In genomic region chr9:64636961-64637360, GRCm38 (mm10) we compare ENCODE assay signal across 20 mouse cellular contexts.
DNase-seq lines count a peak whose midpoint lies in the region; ATAC-seq and TF ChIP-seq lines count a peak whose summit lies in the region.
"Had no signal": no experiment of that assay in that cellular context is flagged by ENCODE, and none has a peak within 500 bp of the region (broad histone marks: within the 10 kb centered on the region; RNA-seq: fewer than 3 reads in every experiment).

No protein-coding gene starts in this region.

- 0 out of 2 replicates have a peak, but pooled peaks cover 2% of the 10 kb centered on the region for H3K4me1 ChIP-seq in forebrain, postnatal 0 days (ENCODE audit: insufficient read depth)
- H3K4me1 ChIP-seq in midbrain, embryonic 15.5 days = peaks cover 31% of the 10 kb centered on the region

- no peak overlapping the region for H3K4me3 ChIP-seq in forebrain, postnatal 0 days (ENCODE audit: low read depth, low read length)
- no peak overlapping the region for H3K4me3 ChIP-seq in midbrain, embryonic 15.5 days
- H3K4me3 ChIP-seq: forebrain, embryonic 10.5 days; heart, embryonic 13.5 days; lung, embryonic 15.5 days; midbrain, embryonic 12.5 days; neural tube, embryonic 12.5 days had no signal

- no peak overlapping the region for H3K9ac ChIP-seq in forebrain, postnatal 0 days
- no peak overlapping the region for H3K9ac ChIP-seq in midbrain, embryonic 15.5 days
- H3K9ac ChIP-seq: heart, embryonic 13.5 days; hindbrain, embryonic 14.5 days; liver, embryonic 14.5 days; lung, embryonic 15.5 days; midbrain, embryonic 12.5 days; neural tube, embryonic 12.5 days had no signal

- 73% methylated on average over 2 of the region's 2 CpGs for WGBS in forebrain, postnatal 0 days
- WGBS in midbrain, embryonic 15.5 days = 86% methylated on average over 2 of the region's 2 CpGs

- peak; percentile 67 for ATAC-seq in cerebellum, adult (ENCODE audit: insufficient number of reproducible peaks, low FRiP score, low TSS enrichment)
- no peak for ATAC-seq in forebrain, postnatal 0 days
- no peak for ATAC-seq in midbrain, embryonic 15.5 days (replicated peaks)
- ATAC-seq: intestine, postnatal 0 days; Patski had no signal

- no peaks in the 10 kb centered on the region for H3K27me3 ChIP-seq in forebrain, postnatal 0 days (ENCODE audit: insufficient read depth, low read length)
- H3K27me3 ChIP-seq in midbrain, embryonic 15.5 days (replicated peaks) = 0 out of 2 replicates have a peak, but pooled peaks cover 9% of the 10 kb centered on the region
- H3K27me3 ChIP-seq: Patski had no signal

- H3K9me3 ChIP-seq in forebrain, postnatal 0 days (ENCODE audit: low read length) = no peaks in the 10 kb centered on the region
- H3K9me3 ChIP-seq in midbrain, embryonic 15.5 days = no peaks in the 10 kb centered on the region
- H3K9me3 ChIP-seq: forebrain, embryonic 10.5 days; heart, embryonic 13.5 days; lung, embryonic 15.5 days; midbrain, embryonic 12.5 days; neural tube, embryonic 12.5 days had no signal

- no peaks in the 10 kb centered on the region for H3K36me3 ChIP-seq in forebrain, postnatal 0 days (ENCODE audit: insufficient read depth)
- no peaks in the 10 kb centered on the region for H3K36me3 ChIP-seq in midbrain, embryonic 15.5 days (replicated peaks)
- H3K36me3 ChIP-seq: forebrain, embryonic 10.5 days; heart, embryonic 13.5 days; lung, embryonic 15.5 days; midbrain, embryonic 12.5 days; neural tube, embryonic 12.5 days had no signal

- H3K27ac ChIP-seq in forebrain, postnatal 0 days (ENCODE audit: low read depth, low read length) = no peak overlapping the region
- H3K27ac ChIP-seq in midbrain, embryonic 15.5 days = no peak overlapping the region
- H3K27ac ChIP-seq: forebrain, embryonic 10.5 days; heart, embryonic 13.5 days; hindbrain, embryonic 14.5 days; liver, embryonic 14.5 days; lung, embryonic 15.5 days; midbrain, embryonic 12.5 days; neural tube, embryonic 12.5 days had no signal

- intact Hi-C loops in left cerebral cortex, postnatal 14 days (cut with DNase I) = loop anchor here (10.0 kb wide), 1 partner anchor 112 kb away; no protein-coding TSS in a partner anchor

- no peak for DNase-seq in cerebellum, postnatal 4 days (ENCODE audit: low spot score in 2 of 2)
- peak; percentile 14 to 23 for DNase-seq in left cerebral cortex, adult 18-20 months (ENCODE audit: low spot score in 2 of 2)
- no peak for DNase-seq in left cerebral cortex, postnatal 14 days (ENCODE audit: low spot score in 2 of 2)
- peak; percentile 77 to 84 for DNase-seq in cerebellum, postnatal 10 days
- DNase-seq in Muller cell, postnatal 12 days (ENCODE audit: inconsistent ontology term) = no peak
- DNase-seq in forebrain, postnatal 0 days = no peak
- DNase-seq: adrenal gland, adult 8-10 months; gastrocnemius, postnatal 14 days; heart, adult 18-20 months had no signal

- H3K4me2 ChIP-seq in forebrain, postnatal 0 days (ENCODE audit: low read depth) = no peak overlapping the region
- no peak overlapping the region for H3K4me2 ChIP-seq in midbrain, embryonic 15.5 days
- H3K4me2 ChIP-seq: heart, embryonic 13.5 days; hindbrain, embryonic 14.5 days; lung, embryonic 15.5 days; midbrain, embryonic 12.5 days; neural tube, embryonic 12.5 days had no signal

- TF ChIP-seq CTCF in forebrain, postnatal 0 days (IDR thresholded peaks at IDR 0.05; ENCODE audit: low read depth) = no peak

Comparison
In these comparisons a context has a peak if more than half of its experiments do, and no peak if none do; other contexts are left out.
1. DNase-seq: peak in left cerebral cortex, adult 18-20 months (2 of 2) and cerebellum, postnatal 10 days (2 of 2); none in cerebellum, postnatal 4 days (0 of 2), left cerebral cortex, postnatal 14 days (0 of 2), Muller cell, postnatal 12 days (single experiment) and forebrain, postnatal 0 days (single experiment).